Mouse (Mus musculus): ENCODE results near the gene Gpr161. TPM values are rescaled to one million over a fixed set of nuclear protein-coding genes. Genes with fewer than 3 reads are reported as not detected.
A peak's percentile ranks its signal among the peaks of the same experiment; 100 is the strongest.

Gene Gpr161
- not detected for polyA plus RNA-seq (2017; shearing (Covaris generic))

GRCm38 (mm10) chr1:165295489-165295888 is at the start of gene Gpr161:
Gene Gpr161 (plus strand): TSS chr1:165295789.
- no peak for ATAC-seq

- ATAC-seq = no peak
Measured at GRCm38 (mm10) chr1:165246587-165246986, 49.0 kb upstream of the Gpr161 start.

- no peak for ATAC-seq
Measured at GRCm38 (mm10) chr1:165247085-165247484, 48.5 kb upstream of the Gpr161 start.

GRCm38 (mm10) chr1:165247788-165248187 is 47.8 kb upstream of the Gpr161 start:
- ATAC-seq = no peak

- ATAC-seq = no peak
Measured at GRCm38 (mm10) chr1:165248842-165249241, 46.7 kb upstream of the Gpr161 start.

- no peak for ATAC-seq
Measured at GRCm38 (mm10) chr1:165250546-165250945, 45.0 kb upstream of the Gpr161 start.

- peak; percentile 63 for ATAC-seq
Measured at GRCm38 (mm10) chr1:165252027-165252671, 43.4 kb upstream of the Gpr161 start.

GRCm38 (mm10) chr1:165274946-165275345 is 20.6 kb upstream of the Gpr161 start:
- ATAC-seq = no peak

GRCm38 (mm10) chr1:165280741-165281140 is 14.8 kb upstream of the Gpr161 start:
- no peak for ATAC-seq

- ATAC-seq = no peak
Measured at GRCm38 (mm10) chr1:165281351-165282221, 14.0 kb upstream of the Gpr161 start.

- no peak for ATAC-seq
Measured at GRCm38 (mm10) chr1:165282222-165282966, 13.2 kb upstream of the Gpr161 start.

GRCm38 (mm10) chr1:165282967-165283345 is 12.6 kb upstream of the Gpr161 start:
- no peak for ATAC-seq

- no peak for ATAC-seq
Measured at GRCm38 (mm10) chr1:165284096-165284495, 11.5 kb upstream of the Gpr161 start.

- no peak for ATAC-seq
Measured at GRCm38 (mm10) chr1:165288165-165288564, 7.4 kb upstream of the Gpr161 start.

- no peak for ATAC-seq
Measured at GRCm38 (mm10) chr1:165289831-165290230, 5.8 kb upstream of the Gpr161 start.

- no peak for ATAC-seq
Measured at GRCm38 (mm10) chr1:165291606-165292005, 4.0 kb upstream of the Gpr161 start.

- ATAC-seq = no peak
Measured at GRCm38 (mm10) chr1:165301108-165301507, 5.5 kb downstream of the Gpr161 start.

GRCm38 (mm10) chr1:165301567-165301966 is 6.0 kb downstream of the Gpr161 start:
- ATAC-seq = no peak

- no peak for ATAC-seq
Measured at GRCm38 (mm10) chr1:165302455-165303208, 7.0 kb downstream of the Gpr161 start.

GRCm38 (mm10) chr1:165303209-165303608 is 7.6 kb downstream of the Gpr161 start:
- no peak for ATAC-seq

GRCm38 (mm10) chr1:165304341-165304740 is 8.8 kb downstream of the Gpr161 start:
- no peak for ATAC-seq

GRCm38 (mm10) chr1:165308180-165308579 is 12.6 kb downstream of the Gpr161 start:
- ATAC-seq = no peak
